Mouse (Mus musculus): ENCODE data around the gene Dnajc16.

DNA sequence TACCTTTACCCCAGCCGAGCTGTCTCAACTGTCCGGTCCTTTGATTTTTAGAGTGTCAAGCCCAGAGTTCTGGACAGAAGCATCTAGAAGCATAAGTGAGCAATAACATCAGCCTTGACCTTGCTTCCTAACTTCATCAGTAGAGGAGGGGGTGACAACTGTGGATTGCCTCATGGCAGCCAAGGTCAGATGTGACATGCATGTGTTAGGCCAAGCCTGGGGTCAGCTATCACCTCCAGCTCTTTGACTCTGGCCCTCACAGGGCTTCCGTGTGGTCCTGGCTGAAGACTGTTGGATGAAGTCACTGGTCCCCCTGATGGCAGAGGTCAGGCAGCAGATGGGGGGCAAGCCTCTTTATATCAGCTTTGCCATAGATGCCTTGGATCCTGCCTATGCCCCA, 33.6 kb downstream of the Dnajc16 start:
- TF ChIP-seq CTCF (IDR thresholded peaks at IDR 0.05; ENCODE audit: borderline replicate concordance, insufficient read depth, low read depth, low read length) (no peak), POLR2A (IDR thresholded peaks at IDR 0.05; ENCODE audit: borderline replicate concordance, insufficient read depth, low read length) (no peak)
